16 mouse cellular contexts compared by ENCODE assay signal in the genomic region with DNA sequence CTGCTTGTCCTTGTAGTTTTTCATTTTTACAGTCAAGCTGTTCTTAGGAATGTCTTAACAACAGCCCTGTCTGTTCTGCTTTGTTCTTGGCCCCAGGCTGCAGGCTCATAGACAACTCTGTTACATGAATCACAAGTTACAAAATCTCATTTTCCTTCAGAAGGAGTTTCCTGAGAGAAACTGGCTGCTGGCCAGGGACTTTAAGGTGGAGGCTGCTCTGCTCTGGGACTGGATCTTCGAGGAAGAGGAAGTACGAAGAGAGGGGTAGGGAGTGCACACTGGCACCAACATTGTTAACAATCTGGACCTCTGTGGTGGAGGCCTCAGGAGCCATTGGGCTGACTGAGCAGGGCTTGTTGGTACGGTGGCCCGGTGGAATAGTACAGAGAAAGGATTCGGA.
"Had no signal": no experiment of that assay in that cellular context is flagged by ENCODE, and none has a peak within 500 bp of the region (broad histone marks: within the 10 kb centered on the region; RNA-seq: fewer than 3 reads in every experiment).

No protein-coding gene starts in this region.

- H3K27ac ChIP-seq: neural tube, embryonic 13.5 days; neural tube, embryonic 15.5 days; stomach, embryonic 15.5 days; stomach, postnatal 0 days had no signal

- H3K4me3 ChIP-seq: neural tube, embryonic 13.5 days; neural tube, embryonic 15.5 days; stomach, embryonic 15.5 days had no signal

- DNase-seq: retina, postnatal 1 day; right cerebral cortex, adult 18-20 months; right cerebral cortex, postnatal 14 days; right cerebral cortex, postnatal 25 days; right cerebral cortex, postnatal 4 days; spleen, adult 18-20 months; thymus, adult 18-20 months; thymus, adult 2 months; thymus, postnatal 14 days; thymus, postnatal 25 days; thymus, postnatal 36 days; thymus, postnatal 4 days had no signal

- H3K9me3 ChIP-seq: neural tube, embryonic 13.5 days; neural tube, embryonic 15.5 days; stomach, embryonic 15.5 days had no signal

- H3K9ac ChIP-seq: neural tube, embryonic 13.5 days; neural tube, embryonic 15.5 days; stomach, embryonic 15.5 days had no signal

- H3K27me3 ChIP-seq: neural tube, embryonic 13.5 days; neural tube, embryonic 15.5 days; stomach, embryonic 15.5 days had no signal

- H3K4me1 ChIP-seq: neural tube, embryonic 13.5 days; neural tube, embryonic 15.5 days; stomach, embryonic 15.5 days had no signal

- H3K36me3 ChIP-seq: neural tube, embryonic 13.5 days; neural tube, embryonic 15.5 days; stomach, embryonic 15.5 days had no signal
